Mouse (Mus musculus): ENCODE results near the gene Gnao1. TPM values are rescaled to one million over a fixed set of nuclear protein-coding genes. Genes with fewer than 3 reads are reported as not detected.

Gnao1 gene
- polyA plus RNA-seq, 1 experiment from 2014 or later = 0.62 TPM

- Histone ChIP-seq H3K9me3 (replicated peaks) (no peaks in the 10 kb centered on the region), H3K4me1 (replicated peaks) (no peaks in the 10 kb centered on the region), H3K9ac (no peak overlapping the region), H3K4me3 (replicated peaks) (no peak overlapping the region), H3K36me3 (peaks cover 96% of the 10 kb centered on the region), H3K27ac (0 out of 2 replicates have a peak overlapping the region, but pooled peaks have one; percentile 20), H3K27me3 (no peaks in the 10 kb centered on the region), H3K4me2 (no peak overlapping the region)
- 87% methylated on average over 2 of the region's 2 CpGs for WGBS (ENCODE audit: insufficient replicate concordance)
- ATAC-seq (ENCODE audit: low read depth) (no peak), DNase-seq (no peak)
These were observed 165.6 kb downstream of the Gnao1 start for GRCm38 (mm10) chr8:93975358-93975757.

- no peak overlapping the region for H3K9ac ChIP-seq
- no peaks in the 10 kb centered on the region for H3K4me1 ChIP-seq (replicated peaks)
- H3K27me3 ChIP-seq = no peaks in the 10 kb centered on the region
- no peak for ATAC-seq (ENCODE audit: low read depth)
- 85% methylated on average over 6 of the region's 6 CpGs for WGBS (ENCODE audit: insufficient replicate concordance)
- H3K4me3 ChIP-seq (replicated peaks) = no peak overlapping the region
- H3K9me3 ChIP-seq (replicated peaks) = no peaks in the 10 kb centered on the region
- no peak overlapping the region for H3K4me2 ChIP-seq
- DNase-seq = no peak
- H3K36me3 ChIP-seq = peaks cover 96% of the 10 kb centered on the region
- H3K27ac ChIP-seq = no peak overlapping the region
These were observed 166.9 kb downstream of the Gnao1 start for GRCm38 (mm10) chr8:93976446-93977211.

DNA sequence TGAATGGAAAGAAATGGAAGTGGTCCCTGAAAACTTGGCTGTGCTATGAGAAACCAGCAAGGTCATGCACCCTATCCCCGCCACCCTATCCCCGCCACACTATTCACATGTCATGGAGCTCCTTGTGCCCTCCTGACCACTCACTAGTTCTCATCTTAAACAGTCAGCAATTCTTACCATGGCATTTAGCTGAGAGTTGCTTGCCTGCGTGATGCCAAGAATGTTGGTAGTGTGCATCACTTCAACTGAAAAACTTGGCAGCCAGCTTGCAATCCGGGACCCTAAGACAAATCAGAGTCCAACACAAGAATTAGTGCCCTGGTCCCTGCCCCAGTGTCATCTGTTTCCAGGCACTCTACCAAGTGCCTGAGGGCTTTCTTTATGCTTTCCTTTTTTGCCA, 170.4 kb downstream of the Gnao1 start:
- ATAC-seq (ENCODE audit: low read depth) = no peak
- peaks cover 99% of the 10 kb centered on the region for H3K36me3 ChIP-seq
- H3K4me3 ChIP-seq (replicated peaks) = no peak overlapping the region
- no peak overlapping the region for H3K9ac ChIP-seq
- no peaks in the 10 kb centered on the region for H3K9me3 ChIP-seq (replicated peaks)
- WGBS (ENCODE audit: insufficient replicate concordance) = 85% methylated on average over 4 of the region's 4 CpGs
- H3K4me2 ChIP-seq = no peak overlapping the region
- no peak for DNase-seq
- H3K27ac ChIP-seq = no peak overlapping the region
- no peaks in the 10 kb centered on the region for H3K4me1 ChIP-seq (replicated peaks)
- no peaks in the 10 kb centered on the region for H3K27me3 ChIP-seq

DNA sequence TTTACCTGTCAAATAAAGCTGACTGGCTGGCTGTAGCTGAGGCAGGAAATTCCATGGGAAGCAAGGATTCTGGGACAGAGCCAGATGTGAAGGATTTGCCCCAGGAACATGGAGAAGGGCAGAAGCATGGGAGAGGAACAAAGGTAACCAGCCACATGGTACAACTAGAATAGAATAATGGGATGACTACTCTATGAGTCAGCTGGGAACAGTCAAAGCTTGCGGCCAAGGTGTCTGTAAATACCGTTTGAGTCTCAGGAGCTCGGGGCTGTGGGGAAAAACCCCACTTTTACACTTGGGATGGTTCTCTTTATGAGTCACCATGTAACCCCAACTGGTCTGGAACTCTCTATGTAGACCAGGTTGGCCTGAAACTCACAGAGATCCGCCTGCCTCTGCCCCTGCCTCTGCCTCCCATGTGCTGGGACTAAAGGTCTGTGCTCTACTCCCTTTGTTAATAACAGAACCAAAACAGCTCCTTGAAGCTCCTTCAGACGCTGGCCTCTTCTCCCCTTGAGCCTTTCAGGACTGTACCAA, 172.0 kb downstream of the Gnao1 start:
- H3K36me3 ChIP-seq = peaks cover 98% of the 10 kb centered on the region
- no peak overlapping the region for H3K9ac ChIP-seq
- H3K4me2 ChIP-seq = no peak overlapping the region
- no peaks in the 10 kb centered on the region for H3K4me1 ChIP-seq (replicated peaks)
- 86% methylated on average over 5 of the region's 5 CpGs for WGBS (ENCODE audit: insufficient replicate concordance)
- ATAC-seq (ENCODE audit: low read depth) = no peak
- no peak for DNase-seq
- no peaks in the 10 kb centered on the region for H3K9me3 ChIP-seq (replicated peaks)
- no peak overlapping the region for H3K4me3 ChIP-seq (replicated peaks)
- no peak overlapping the region for H3K27ac ChIP-seq
- H3K27me3 ChIP-seq = no peaks in the 10 kb centered on the region

- peaks cover 90% of the 10 kb centered on the region for H3K36me3 ChIP-seq
- no peak overlapping the region for H3K9ac ChIP-seq
- no peak overlapping the region for H3K4me2 ChIP-seq
- no peak overlapping the region for H3K27ac ChIP-seq
- H3K27me3 ChIP-seq = no peaks in the 10 kb centered on the region
- no peaks in the 10 kb centered on the region for H3K9me3 ChIP-seq (replicated peaks)
- ATAC-seq (ENCODE audit: low read depth) (no peak), DNase-seq (no peak)
- no peak overlapping the region for H3K4me3 ChIP-seq (replicated peaks)
- 85% methylated on average over 3 of the region's 3 CpGs for WGBS (ENCODE audit: insufficient replicate concordance)
- H3K4me1 ChIP-seq (replicated peaks) = no peaks in the 10 kb centered on the region
These were observed 174.1 kb downstream of the Gnao1 start for GRCm38 (mm10) chr8:93983827-93984226.

DNA sequence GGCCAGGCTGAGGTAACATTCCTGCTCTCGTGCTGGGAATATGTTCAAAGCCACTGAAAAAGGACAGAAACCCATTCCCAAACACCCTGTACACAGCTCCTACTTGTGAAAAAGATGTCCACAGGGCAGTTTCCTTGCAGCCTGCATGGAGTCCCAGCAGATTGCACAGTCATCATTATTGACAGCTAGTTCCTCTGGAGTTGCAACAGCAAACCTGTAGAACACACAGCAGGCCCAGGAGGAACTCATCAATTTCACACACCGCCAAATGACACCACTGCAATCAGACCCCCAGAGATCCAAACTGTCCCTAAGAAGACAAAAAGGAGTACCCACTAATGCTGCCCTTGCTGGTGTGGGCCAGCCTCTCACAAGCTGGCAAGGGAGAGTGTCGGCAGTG, 175.0 kb downstream of the Gnao1 start:
- Histone ChIP-seq H3K27me3 (no peaks in the 10 kb centered on the region), H3K4me2 (no peak overlapping the region), H3K4me1 (replicated peaks) (no peaks in the 10 kb centered on the region), H3K27ac (no peak overlapping the region), H3K9me3 (replicated peaks) (no peaks in the 10 kb centered on the region), H3K9ac (no peak overlapping the region), H3K4me3 (replicated peaks) (no peak overlapping the region), H3K36me3 (peaks cover 89% of the 10 kb centered on the region)
- DNase-seq (no peak), ATAC-seq (ENCODE audit: low read depth) (no peak)
- WGBS (ENCODE audit: insufficient replicate concordance) = 94% methylated on average over 3 of the region's 3 CpGs

- Histone ChIP-seq H3K27ac (no peak overlapping the region), H3K9ac (no peak overlapping the region), H3K9me3 (replicated peaks) (peaks cover 5% of the 10 kb centered on the region; the same call in 1 of the 2 replicates), H3K4me3 (replicated peaks) (no peak overlapping the region), H3K4me1 (replicated peaks) (no peaks in the 10 kb centered on the region), H3K27me3 (no peaks in the 10 kb centered on the region), H3K4me2 (no peak overlapping the region), H3K36me3 (peaks cover 68% of the 10 kb centered on the region)
- WGBS (ENCODE audit: insufficient replicate concordance) = 84% methylated on average over 4 of the region's 4 CpGs
- DNase-seq (no peak), ATAC-seq (ENCODE audit: low read depth) (no peak)
These were observed 180.0 kb downstream of the Gnao1 start for GRCm38 (mm10) chr8:93989739-93990138.

GRCm38 (mm10) chr8:93998961-93999360, 189.2 kb downstream of the Gnao1 start:
- H3K36me3 ChIP-seq = peaks cover 67% of the 10 kb centered on the region

DNA sequence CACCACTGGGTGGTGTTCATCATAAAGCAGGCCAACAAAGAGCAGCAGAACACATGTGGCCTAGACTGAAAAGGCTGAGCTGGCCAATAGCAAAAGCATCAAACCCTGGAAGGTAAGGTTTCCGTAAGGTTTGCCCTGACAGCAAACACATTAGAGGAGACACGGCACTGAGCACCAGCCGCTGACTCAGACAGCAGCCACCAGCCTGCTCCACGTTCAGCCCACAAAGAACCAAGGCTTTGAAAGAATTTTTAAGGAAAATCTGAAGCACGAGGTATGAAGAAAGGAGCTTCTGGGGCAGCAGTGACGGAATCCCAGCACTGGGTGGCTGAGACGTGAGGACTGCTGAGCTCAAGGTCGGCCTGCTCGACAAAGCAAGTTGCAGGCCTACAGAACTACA, 194.4 kb downstream of the Gnao1 start:
- no peak overlapping the region for H3K4me2 ChIP-seq
- peaks cover 66% of the 10 kb centered on the region for H3K36me3 ChIP-seq
- H3K27me3 ChIP-seq = no peaks in the 10 kb centered on the region
- H3K4me3 ChIP-seq (replicated peaks) = no peak overlapping the region
- DNase-seq (no peak), ATAC-seq (ENCODE audit: low read depth) (no peak)
- peaks cover 11% of the 10 kb centered on the region for H3K4me1 ChIP-seq (replicated peaks)
- H3K27ac ChIP-seq = no peak overlapping the region
- no peaks in the 10 kb centered on the region for H3K9me3 ChIP-seq (replicated peaks)
- H3K9ac ChIP-seq = no peak overlapping the region
- WGBS (ENCODE audit: insufficient replicate concordance) = 84% methylated on average over 9 of the region's 9 CpGs

More at GRCm38 (mm10) chr8:93998961-93999360, 189.2 kb downstream of the Gnao1 start:
- Histone ChIP-seq H3K27ac (no peak overlapping the region), H3K9me3 (replicated peaks) (no peaks in the 10 kb centered on the region), H3K9ac (no peak overlapping the region), H3K4me1 (replicated peaks) (no peaks in the 10 kb centered on the region), H3K4me2 (no peak overlapping the region), H3K27me3 (no peaks in the 10 kb centered on the region), H3K4me3 (replicated peaks) (no peak overlapping the region)
- no peak for ATAC-seq (ENCODE audit: low read depth)
- WGBS (ENCODE audit: insufficient replicate concordance) = 88% methylated on average over 2 of the region's 2 CpGs
- no peak for DNase-seq

GRCm38 (mm10) chr8:94009243-94009845, 199.6 kb downstream of the Gnao1 start:
- Histone ChIP-seq H3K4me3 (replicated peaks) (peak overlapping the region; percentile 96), H3K27ac (peak overlapping the region; percentile 75), H3K9me3 (replicated peaks) (no peaks in the 10 kb centered on the region), H3K9ac (peak overlapping the region; percentile 99), H3K4me2 (peak overlapping the region; percentile 65), H3K27me3 (no peaks in the 10 kb centered on the region), H3K36me3 (peaks cover 27% of the 10 kb centered on the region), H3K4me1 (replicated peaks) (peaks cover 47% of the 10 kb centered on the region)
- ATAC-seq (ENCODE audit: low read depth) (no peak), DNase-seq (no peak)
- 43% methylated on average over 15 of the region's 15 CpGs for WGBS (ENCODE audit: insufficient replicate concordance)

- H3K27me3 ChIP-seq = no peaks in the 10 kb centered on the region
- peak overlapping the region; percentile 75 for H3K27ac ChIP-seq
- H3K36me3 ChIP-seq = peaks cover 18% of the 10 kb centered on the region
- DNase-seq = no peak
- H3K4me1 ChIP-seq (replicated peaks) = peaks cover 56% of the 10 kb centered on the region
- WGBS (ENCODE audit: insufficient replicate concordance) = 48% methylated on average over 2 of the region's 2 CpGs
- no peaks in the 10 kb centered on the region for H3K9me3 ChIP-seq (replicated peaks)
- peak overlapping the region; percentile 96 for H3K4me3 ChIP-seq (replicated peaks)
- peak overlapping the region; percentile 65 for H3K4me2 ChIP-seq
- H3K9ac ChIP-seq = peak overlapping the region; percentile 99
- no peak for ATAC-seq (ENCODE audit: low read depth)
These were observed 200.4 kb downstream of the Gnao1 start for GRCm38 (mm10) chr8:94010101-94010705.
